Mouse (Mus musculus) heart, postnatal 0 days (tissue): ENCODE measurements at regions not wholly inside any gene's neighbourhood (a gene's known extent, or its start where the extent isn't known, plus 50 kb on each side); places are given as distances from the start of the nearest gene placed in this dataset.

Experiments
- ATAC-seq: fragments of 200-750 bp; cut with Nextera tagmentation; 2 replicates; pipeline ENCODE4 v1.8.0; 2017; ENCODE audit warnings: low read depth, moderate number of reproducible peaks, moderate library complexity; ENCODE audit not compliant: insufficient read depth
- DNase-seq: peaks from one replicate; pipeline ENCODE4 v3.0.0-alpha.2; 2016; ENCODE audit warnings: low spot score
- H3K27ac ChIP-seq: fragments of 300-500 bp; sonication (generic); 2 replicates; pipeline ENCODE4 v1.5.1; 2014; ENCODE audit warnings: low read depth, mild to moderate bottlenecking
- H3K27me3 ChIP-seq: fragments of 300-500 bp; sonication (generic); 2 replicates; pipeline ENCODE4 v1.6.1; 2014; ENCODE audit warnings: low read length, mixed read lengths; ENCODE audit not compliant: control insufficient read depth, insufficient read depth
- H3K36me3 ChIP-seq: fragments of 300-500 bp; sonication (generic); replicated peaks from 2 replicates; pipeline ENCODE4 v1.6.1; 2014; ENCODE audit warnings: low read length, mixed read lengths; ENCODE audit not compliant: control insufficient read depth, insufficient read depth
- H3K4me1 ChIP-seq: fragments of 300-500 bp; sonication (generic); 2 replicates; pipeline ENCODE4 v1.6.1; 2014; ENCODE audit warnings: antibody characterized with exemption; ENCODE audit not compliant: control insufficient read depth, insufficient read depth
- H3K4me2 ChIP-seq: fragments of 300-500 bp; sonication (generic); 2 replicates; pipeline ENCODE4 v1.6.1; 2014; ENCODE audit warnings: low read depth, mild to moderate bottlenecking, low read length, moderate library complexity
- H3K4me3 ChIP-seq: fragments of 300-500 bp; sonication (generic); 2 replicates; pipeline ENCODE4 v1.5.1; 2014; ENCODE audit warnings: low read depth, low read length
- H3K9ac ChIP-seq: fragments of 300-500 bp; sonication (generic); replicated peaks from 2 replicates; pipeline ENCODE4 v1.6.1; 2014; ENCODE audit warnings: low read depth, low read length, mixed read lengths
- H3K9me3 ChIP-seq: fragments of 300-500 bp; sonication (generic); replicated peaks from 2 replicates; pipeline ENCODE4 v1.6.1; 2016; ENCODE audit warnings: low read length; ENCODE audit not compliant: control insufficient read depth
- CTCF ChIP-seq: IDR thresholded peaks from 2 replicates; pipeline ENCODE4 v1.5.1; 2016; ENCODE audit warnings: antibody characterized with exemption, control low read depth, low read depth
- EP300 ChIP-seq: IDR thresholded peaks from 2 replicates; pipeline ENCODE4 v1.6.1; 2016; ENCODE audit warnings: antibody characterized with exemption, low read depth
- WGBS: fragments of 180-500 bp; shearing (Covaris S2); extraction: QIAGEN DNeasy Blood & Tissue Kit; methylation state at CpG from one replicate; pipeline ENCODE4 v1.1.7; 2014; 5-methylcytosine and 5-hydroxymethylcytosine counted together

DNA sequence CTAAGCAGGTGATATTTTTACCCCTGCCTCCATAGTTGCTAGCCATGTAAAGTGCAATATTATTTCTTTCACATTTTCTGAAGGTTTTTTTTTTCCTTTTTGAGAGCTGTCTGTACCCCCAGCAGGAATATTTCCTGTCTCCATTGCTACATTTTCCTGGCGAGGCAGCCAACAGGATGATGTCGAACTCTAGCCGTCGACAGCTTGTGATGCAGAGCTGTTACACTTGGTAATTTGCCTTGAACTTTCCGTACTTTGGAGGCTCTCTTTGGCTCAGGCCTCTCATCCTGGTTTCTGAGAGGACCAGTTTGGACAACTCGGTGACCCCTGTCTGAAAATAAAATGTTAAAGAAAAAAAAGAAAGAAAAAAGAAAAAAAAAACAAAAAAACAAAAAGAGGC is 260.3 kb downstream of the 4933412E24Rik start:
- Histone ChIP-seq H3K27ac (no peak overlapping the region), H3K27me3 (no peaks in the 10 kb centered on the region), H3K9ac (no peak overlapping the region), H3K4me3 (no peak overlapping the region), H3K9me3 (no peaks in the 10 kb centered on the region), H3K4me2 (no peak overlapping the region), H3K36me3 (no peaks in the 10 kb centered on the region), H3K4me1 (peaks cover 11% of the 10 kb centered on the region; the same call in 1 of the 2 replicates)
- DNase-seq: no peak
- TF ChIP-seq CTCF (no peak), EP300 (no peak)
- WGBS: 24% methylated on average over 6 of the region's 6 CpGs
- ATAC-seq: no peak

DNA sequence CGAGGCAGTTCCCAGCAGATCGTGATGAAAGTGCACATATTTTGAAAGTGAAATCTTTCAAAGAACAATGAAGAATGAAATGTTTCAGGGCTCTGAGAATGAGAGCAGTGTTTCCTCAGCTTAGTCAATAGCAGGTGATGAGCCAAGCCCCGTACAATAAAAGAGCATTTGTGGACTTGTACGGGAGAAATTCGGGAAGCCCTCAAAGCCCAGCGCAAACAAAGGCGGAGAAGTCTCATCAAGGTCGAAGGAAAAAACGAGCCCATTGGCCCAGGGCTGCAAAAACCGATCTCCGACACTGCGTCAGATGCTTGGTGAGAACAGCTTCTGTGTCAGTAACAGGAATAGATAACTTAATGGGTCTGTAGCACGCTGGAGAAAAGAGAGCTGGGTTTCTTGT is 261.5 kb downstream of the 4933412E24Rik start:
- Histone ChIP-seq H3K27me3 (no peaks in the 10 kb centered on the region), H3K36me3 (no peaks in the 10 kb centered on the region), H3K4me2 (no peak overlapping the region), H3K4me1 (peaks cover 10% of the 10 kb centered on the region; the same call in 1 of the 2 replicates), H3K9ac (no peak overlapping the region), H3K27ac (no peak overlapping the region), H3K4me3 (no peak overlapping the region), H3K9me3 (no peaks in the 10 kb centered on the region)
- 51% methylated on average over 13 of the region's 13 CpGs for WGBS
- DNase-seq (no peak), ATAC-seq (no peak)
- no peak for TF ChIP-seq CTCF
- TF ChIP-seq EP300: no peak

DNA sequence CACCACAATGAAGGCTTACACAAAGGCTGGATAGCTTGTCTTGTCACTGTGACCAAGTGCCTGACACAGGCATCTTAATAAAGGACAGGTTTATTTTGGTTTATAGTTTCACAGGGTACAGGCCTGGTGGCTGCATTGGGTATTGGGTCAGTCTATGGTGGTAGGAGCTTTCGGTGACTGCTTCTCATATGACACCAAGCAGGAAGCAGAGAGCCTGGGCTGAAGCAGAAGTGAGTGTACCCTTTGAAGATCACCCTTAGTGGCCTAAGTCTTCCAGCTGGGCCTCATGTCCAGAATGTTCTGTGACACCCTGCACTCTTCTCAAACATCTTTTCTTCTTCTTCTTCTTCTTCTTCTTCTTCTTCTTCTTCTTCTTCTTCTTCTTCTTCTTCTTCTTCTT is 264.1 kb downstream of the 4933412E24Rik start:
- no peak overlapping the region for H3K4me2 ChIP-seq
- 77% methylated on average over 1 of the region's 1 CpGs for WGBS
- TF ChIP-seq CTCF (no peak), EP300 (no peak)
- H3K9ac ChIP-seq: no peak overlapping the region
- no peaks in the 10 kb centered on the region for H3K4me1 ChIP-seq
- no peak overlapping the region for H3K4me3 ChIP-seq
- DNase-seq (no peak), ATAC-seq (no peak)
- H3K36me3 ChIP-seq: no peaks in the 10 kb centered on the region
- no peaks in the 10 kb centered on the region for H3K27me3 ChIP-seq
- H3K9me3 ChIP-seq: no peaks in the 10 kb centered on the region
- H3K27ac ChIP-seq: no peak overlapping the region

DNA sequence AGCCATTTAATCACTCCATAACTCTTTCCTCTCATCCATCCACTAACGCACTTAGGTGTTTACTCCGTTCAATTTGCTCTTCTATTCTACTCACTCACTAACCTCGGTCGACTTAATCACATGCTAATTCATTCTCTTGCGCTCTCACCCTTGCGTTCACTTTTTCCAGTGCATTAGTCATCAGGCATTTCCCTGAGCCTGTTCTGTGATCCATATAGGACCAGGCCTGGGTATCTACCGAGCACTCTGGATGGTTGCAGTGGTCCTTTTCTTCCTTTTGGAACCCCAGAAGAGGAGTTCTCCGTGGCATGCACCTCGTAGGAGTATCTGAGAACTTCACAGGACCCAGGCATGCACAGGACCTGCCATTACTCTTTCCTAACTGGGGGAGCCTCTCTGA is 270.1 kb downstream of the 4933412E24Rik start:
- no peak overlapping the region for H3K4me2 ChIP-seq
- WGBS: 76% methylated on average over 9 of the region's 9 CpGs
- no peak for ATAC-seq

DNA sequence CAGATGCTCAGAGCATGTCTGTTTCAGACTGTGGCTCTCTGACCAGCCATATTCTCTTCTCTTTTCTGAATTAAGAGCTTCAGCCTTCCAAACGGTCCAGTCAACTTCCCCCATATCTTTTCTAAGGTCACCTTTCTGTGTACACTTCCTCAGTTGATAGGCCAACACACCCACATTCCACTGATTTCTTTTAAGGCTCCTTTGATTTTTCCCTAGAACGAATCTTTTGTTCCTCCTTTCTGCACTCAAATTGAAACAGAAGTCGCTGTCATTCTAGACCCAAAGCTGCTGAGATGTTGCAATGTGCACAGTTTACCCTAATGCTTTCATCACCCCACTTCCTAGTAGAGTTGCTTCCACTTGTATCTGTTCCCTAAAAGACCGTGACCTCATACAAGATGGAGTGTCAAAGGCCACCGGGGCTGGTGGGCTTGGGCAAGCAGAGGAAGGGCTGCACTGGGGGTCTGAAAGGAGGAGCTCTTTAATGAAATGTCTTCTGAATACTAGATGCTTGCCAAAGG is 271.9 kb downstream of the 4933412E24Rik start:
- Histone ChIP-seq H3K27me3 (no peaks in the 10 kb centered on the region), H3K4me3 (no peak overlapping the region), H3K4me1 (no peaks in the 10 kb centered on the region), H3K9ac (no peak overlapping the region), H3K27ac (no peak overlapping the region), H3K9me3 (no peaks in the 10 kb centered on the region), H3K4me2 (no peak overlapping the region), H3K36me3 (no peaks in the 10 kb centered on the region)
- TF ChIP-seq EP300: no peak
- DNase-seq (no peak), ATAC-seq (no peak)
- WGBS: 76% methylated on average over 5 of the region's 5 CpGs

More for the DNA sequence above, 270.1 kb downstream of the 4933412E24Rik start:
- Histone ChIP-seq H3K9me3 (no peaks in the 10 kb centered on the region), H3K4me1 (no peaks in the 10 kb centered on the region), H3K27me3 (no peaks in the 10 kb centered on the region), H3K9ac (no peak overlapping the region), H3K27ac (no peak overlapping the region), H3K4me3 (no peak overlapping the region), H3K36me3 (no peaks in the 10 kb centered on the region)
- TF ChIP-seq CTCF (no peak), EP300 (no peak)
- DNase-seq: no peak

DNA sequence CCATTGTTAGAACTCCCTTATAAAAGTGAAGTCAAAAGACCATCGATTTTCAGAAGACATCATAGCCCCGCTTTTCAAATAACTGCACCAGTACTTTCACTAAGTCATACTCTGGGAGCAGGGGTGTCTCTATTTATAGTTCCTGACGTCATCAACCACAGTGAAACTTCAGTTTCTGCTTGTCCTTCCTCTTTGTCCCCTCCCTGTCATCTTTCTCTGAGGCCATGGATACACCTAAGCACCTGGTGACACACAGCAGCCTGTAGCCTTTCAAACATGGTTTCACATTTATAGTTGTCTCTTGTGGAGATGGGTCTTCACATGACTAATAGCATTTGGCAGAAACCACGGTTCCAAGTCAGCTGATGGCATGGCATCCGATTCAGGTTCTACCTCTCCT is 277.2 kb downstream of the 4933412E24Rik start:
- 67% methylated on average over 5 of the region's 5 CpGs for WGBS
- no peak overlapping the region for H3K27ac ChIP-seq
- DNase-seq (no peak), ATAC-seq (no peak)
- no peak overlapping the region for H3K4me2 ChIP-seq
- H3K4me1 ChIP-seq: no peaks in the 10 kb centered on the region
- H3K36me3 ChIP-seq: no peaks in the 10 kb centered on the region
- TF ChIP-seq EP300: no peak
- no peak for TF ChIP-seq CTCF
- H3K9ac ChIP-seq: no peak overlapping the region
- H3K9me3 ChIP-seq: no peaks in the 10 kb centered on the region
- no peak overlapping the region for H3K4me3 ChIP-seq
- H3K27me3 ChIP-seq: no peaks in the 10 kb centered on the region
